8 mouse cellular contexts compared by ENCODE assay signal in the genomic region with DNA sequence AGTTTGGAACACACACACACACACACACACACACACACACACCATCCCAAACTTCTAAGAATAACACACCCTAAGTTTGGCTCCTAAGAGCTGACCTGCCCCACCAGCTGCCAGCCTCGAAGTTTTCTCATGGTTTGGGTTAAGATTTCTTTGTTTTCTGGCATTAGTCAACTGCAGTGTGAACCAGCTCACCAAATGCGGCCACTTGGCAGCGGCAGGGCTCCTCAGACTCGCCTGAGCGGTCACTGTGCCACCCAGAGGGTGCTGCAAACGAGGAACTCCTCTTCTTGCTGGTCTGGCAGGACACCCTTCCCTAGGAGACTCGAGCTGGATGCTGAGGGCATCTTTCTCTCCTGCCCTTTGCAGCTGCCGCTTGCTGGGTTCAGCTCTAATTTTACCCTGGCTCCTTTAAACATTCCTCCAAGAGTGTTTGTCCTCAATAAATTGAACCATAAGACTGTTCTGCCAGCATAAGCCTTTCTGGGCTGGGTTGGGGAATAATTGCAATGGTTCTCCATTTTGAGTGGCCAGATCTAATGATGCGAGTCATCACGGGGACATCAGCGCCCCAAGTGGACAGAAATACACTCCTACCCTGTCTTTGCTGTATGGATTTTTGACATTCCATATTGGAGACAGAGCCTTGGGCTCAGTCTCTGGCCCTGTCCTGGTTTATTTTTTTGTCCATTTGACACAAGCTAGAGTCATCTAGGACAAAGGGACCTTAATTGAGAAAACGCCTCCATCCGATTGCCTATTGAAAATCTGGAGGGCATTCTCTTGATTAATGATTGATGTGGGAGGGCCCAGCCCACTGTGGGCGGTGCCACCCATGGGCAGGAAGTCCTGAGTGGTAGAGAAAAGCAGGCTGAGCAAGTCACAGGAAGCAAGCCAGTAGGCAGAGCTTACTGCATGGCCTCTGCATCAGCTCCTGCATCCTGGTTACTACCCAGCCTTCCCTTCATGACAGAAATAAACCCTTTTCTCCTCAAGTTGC. TPM values are rescaled to one million over a fixed set of nuclear protein-coding genes. Genes with fewer than 3 reads are reported as not detected.
A peak's percentile ranks its signal among the peaks of the same experiment; 100 is the strongest.
DNase-seq lines count a peak whose midpoint lies in the region; ATAC-seq and TF ChIP-seq lines count a peak whose summit lies in the region.

No protein-coding gene starts in this region.

- no peak for DNase-seq in heart, postnatal 0 days (ENCODE audit: low spot score)
- no peak for DNase-seq in heart, postnatal 14 days
- peak; percentile 74 for DNase-seq in ZHBTc4 (ENCODE audit: low read depth, low spot score)
- DNase-seq in lung, embryonic 14.5 days: no peak
- DNase-seq in ovary, postnatal 10 days (ENCODE audit: low spot score): no peak
- DNase-seq in left cerebral cortex, adult 8-10 months (ENCODE audit: low spot score in 2 of 2): no peak
- DNase-seq in embryo, embryonic 11 days: no peak

- no peak overlapping the region for H3K4me3 ChIP-seq in heart, postnatal 0 days (ENCODE audit: low read depth, low read length)
- H3K4me3 ChIP-seq in C2C12 (ENCODE audit: insufficient read depth, poor library complexity, severe bottlenecking): no peak overlapping the region
- H3K4me3 ChIP-seq in lung, embryonic 14.5 days (ENCODE audit: low read depth, low read length): no peak overlapping the region

- no peak overlapping the region for H3ac ChIP-seq in C2C12 (ENCODE audit: control insufficient read depth, insufficient read length, low read depth)

- ATAC-seq in heart, postnatal 0 days (ENCODE audit: insufficient read depth, low read depth): no peak
- ATAC-seq in lung, embryonic 14.5 days (ENCODE audit: insufficient read depth): no peak

- H3K4me2 ChIP-seq in heart, postnatal 0 days (ENCODE audit: low read depth, low read length): no peak overlapping the region
- H3K4me2 ChIP-seq in lung, embryonic 14.5 days: no peak overlapping the region

- peaks cover 49% of the 10 kb centered on the region for H3K4me1 ChIP-seq in heart, postnatal 0 days (ENCODE audit: control insufficient read depth, insufficient read depth)
- H3K4me1 ChIP-seq in lung, embryonic 14.5 days (ENCODE audit: insufficient read depth): peaks cover 11% of the 10 kb centered on the region

- H3K27me3 ChIP-seq in heart, postnatal 0 days (ENCODE audit: control insufficient read depth, insufficient read depth, low read length): no peaks in the 10 kb centered on the region
- no peaks in the 10 kb centered on the region for H3K27me3 ChIP-seq in C2C12 (ENCODE audit: control insufficient read depth, insufficient read depth, insufficient read length)
- H3K27me3 ChIP-seq in lung, embryonic 14.5 days (ENCODE audit: insufficient read depth, low read length): no peaks in the 10 kb centered on the region

- H3K9ac ChIP-seq in heart, postnatal 0 days (replicated peaks; ENCODE audit: low read depth, low read length): no peak overlapping the region
- H3K9ac ChIP-seq in lung, embryonic 14.5 days: no peak overlapping the region

- TF ChIP-seq EP300 in heart, postnatal 0 days (IDR thresholded peaks at IDR 0.05; ENCODE audit: low read depth): no peak

- peaks cover 32% of the 10 kb centered on the region for H3K79me3 ChIP-seq in C2C12 (ENCODE audit: low read depth)

- peaks cover 70% of the 10 kb centered on the region for H3K79me2 ChIP-seq in C2C12 (ENCODE audit: control insufficient read depth, insufficient read depth)

- H3K9me3 ChIP-seq in heart, postnatal 0 days (replicated peaks; ENCODE audit: control insufficient read depth, low read length): no peaks in the 10 kb centered on the region
- H3K9me3 ChIP-seq in lung, embryonic 14.5 days (ENCODE audit: low read depth, low read length): no peaks in the 10 kb centered on the region

- WGBS in heart, postnatal 0 days: 76% methylated on average over 14 of the region's 14 CpGs
- 73% methylated on average over 14 of the region's 14 CpGs for WGBS in lung, embryonic 14.5 days

- intact Hi-C loops in heart, postnatal 14 days (cut with DNase I): no loop called here

- H3K27ac ChIP-seq in heart, postnatal 0 days (ENCODE audit: low read depth): peak overlapping the region; percentile 61
- no peak overlapping the region for H3K27ac ChIP-seq in lung, embryonic 14.5 days (ENCODE audit: low read depth)

- H3K36me3 ChIP-seq in heart, postnatal 0 days (replicated peaks; ENCODE audit: control insufficient read depth, insufficient read depth, low read length): no peaks in the 10 kb centered on the region
- peaks cover 50% of the 10 kb centered on the region for H3K36me3 ChIP-seq in C2C12 (ENCODE audit: control insufficient read depth, insufficient read depth)
- peaks cover 24% of the 10 kb centered on the region; the same call in 1 of the 2 replicates for H3K36me3 ChIP-seq in lung, embryonic 14.5 days (ENCODE audit: insufficient read depth)

- TF ChIP-seq CTCF in heart, postnatal 0 days (IDR thresholded peaks at IDR 0.05; ENCODE audit: low read depth): no peak
- peak; percentile 12 for TF ChIP-seq CTCF in C2C12 (IDR thresholded peaks at IDR 0.05; ENCODE audit: control insufficient read depth, insufficient read depth, insufficient read length)
- peak; percentile 15; the same call in 1 of the 2 replicates for TF ChIP-seq CTCF in lung, embryonic 14.5 days (IDR thresholded peaks at IDR 0.05; ENCODE audit: low read depth)

TF ChIP-seq in C2C12, 6 proteins besides CTCF, POLR2A, EP300 and RAD21:
- TF ChIP-seq MAX (IDR thresholded peaks at IDR 0.05): peak; percentile 38
- no peak for TF ChIP-seq MYOD1 (IDR thresholded peaks at IDR 0.05; ENCODE audit: control insufficient read depth, insufficient read length, low read depth)

RNA-seq across cellular contexts. Expression of a gene that starts 37.7 kb away (rescaled TPM):
- total RNA-seq in heart, postnatal 0 days (2014; rRNA removed; ENCODE audit: low replicate concordance): 45.0 and 47.3 TPM in 2 replicates
- 31.0 and 34.4 TPM in 2 replicates for polyA plus RNA-seq in heart, postnatal 0 days (2015; fragmentation: Nextera tagmentation; extraction: Ambion mirVana)
- total RNA-seq in heart, postnatal 14 days (2021): 10 to 100 TPM; 64.1 to 67.2 TPM
- 56.1 TPM for polyA plus RNA-seq in C2C12 (2012; fragmentation: generic; extraction: Trizol)
- polyA plus RNA-seq in lung, embryonic 14.5 days (2014; fragmentation: Nextera tagmentation; extraction: Ambion mirVana): 55.3 and 57.7 TPM in 2 replicates
- 10 to 100 TPM in 2 of 4 experiments, 1 to 10 TPM in 2; 7.4 to 12.3 (median 9.6) TPM for total RNA-seq in left cerebral cortex, adult 8-10 months (2022)
